In the genomic region with DNA sequence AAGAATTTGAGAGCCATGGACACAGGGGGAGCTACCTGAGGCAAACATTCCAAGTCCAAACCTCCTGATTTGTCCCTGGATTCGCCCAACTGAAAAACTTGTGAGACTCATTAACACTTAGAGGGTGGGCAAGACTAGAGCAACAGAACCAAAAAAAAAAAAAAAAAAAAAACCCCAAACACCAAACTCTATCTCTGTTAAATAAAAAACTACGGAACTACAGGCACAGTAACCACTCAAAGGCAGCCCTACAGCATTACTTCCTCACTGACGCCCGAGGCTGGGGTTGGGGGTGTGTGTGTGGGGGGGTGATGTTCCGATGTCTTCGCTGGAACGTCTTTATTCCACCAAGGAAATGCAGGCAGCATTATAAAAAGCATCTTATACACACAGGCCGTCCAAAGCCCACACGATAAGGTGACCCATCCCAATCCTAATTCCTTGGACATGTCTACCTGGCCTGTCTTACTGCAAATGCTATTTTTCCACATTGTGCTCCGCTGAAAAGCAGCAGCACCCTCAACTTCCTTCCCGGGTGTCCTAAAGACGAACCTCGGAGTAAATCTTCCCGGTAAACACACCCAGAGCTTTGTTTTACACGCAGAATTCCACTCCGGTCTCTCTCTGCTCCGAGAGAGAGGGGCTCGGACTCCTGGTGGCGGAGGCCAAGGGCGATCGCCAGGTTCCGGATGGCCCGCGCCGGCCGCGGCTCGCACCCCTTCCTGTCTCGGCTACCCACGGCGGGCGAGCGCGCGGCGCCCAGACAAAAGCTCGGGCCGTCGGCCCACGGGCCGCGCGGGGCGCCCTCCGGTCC, we compare ENCODE assay signal across 8 mouse cellular contexts. TPM values are rescaled to one million over a fixed set of nuclear protein-coding genes. Genes with fewer than 3 reads are reported as not detected.
DNase-seq lines count a peak whose midpoint lies in the region; ATAC-seq and TF ChIP-seq lines count a peak whose summit lies in the region.

No protein-coding gene starts in this region.

- peak; percentile 14 to 33 for DNase-seq in spleen, adult 2 months (ENCODE audit: low read depth in 1 of 2, low spot score in 2 of 2)
- no peak for DNase-seq in spleen, adult 12 weeks (ENCODE audit: low spot score)
- DNase-seq in c-Kit-positive CD71-positive TER-119-positive erythroid progenitor cells, embryonic 14.5 days (ENCODE audit: low spot score): peak; percentile 34
- DNase-seq in heart, postnatal 10 days: peak; percentile 34 to 44
- DNase-seq in naive thymus-derived CD4-positive, alpha-beta T cell, adult 2 months (ENCODE audit: low read depth): peak; percentile 58
- no peak for DNase-seq in ovary, adult 18-20 months (ENCODE audit: low spot score)

- no peak for TF ChIP-seq POLR2A in spleen, adult 2 months (IDR thresholded peaks at IDR 0.05; ENCODE audit: low read depth, low read length)

- peaks cover 17% of the 10 kb centered on the region; the same call in 1 of the 2 replicates for H3K4me1 ChIP-seq in spleen, adult 2 months (ENCODE audit: control insufficient read depth, insufficient read depth, insufficient read length)
- peaks cover 24% of the 10 kb centered on the region for H3K4me1 ChIP-seq in limb, embryonic 15.5 days

- H3K27ac ChIP-seq in spleen, adult 2 months (ENCODE audit: insufficient read depth, low read length): peak overlapping the region; percentile 83
- H3K27ac ChIP-seq in limb, embryonic 15.5 days: peak overlapping the region; percentile 94

- ATAC-seq in limb, embryonic 15.5 days (ENCODE audit: insufficient number of reproducible peaks, low FRiP score, low TSS enrichment, low read depth): no peak
- ATAC-seq in monocyte, adult 5-6 weeks (replicated peaks; ENCODE audit: insufficient number of reproducible peaks, low FRiP score, low TSS enrichment, poor library complexity, severe bottlenecking): no peak

- no peaks in the 10 kb centered on the region for H3K27me3 ChIP-seq in spleen, adult 2 months (ENCODE audit: control insufficient read depth, insufficient read depth, low read length)
- H3K27me3 ChIP-seq in limb, embryonic 15.5 days: no peaks in the 10 kb centered on the region

- no peaks in the 10 kb centered on the region for H3K9me3 ChIP-seq in limb, embryonic 15.5 days

- H3K4me3 ChIP-seq in spleen, adult 2 months (ENCODE audit: extremely low read depth, insufficient read depth, insufficient read length): peak overlapping the region; percentile 92
- peak overlapping the region; percentile 85 for H3K4me3 ChIP-seq in limb, embryonic 15.5 days

- WGBS in spleen, adult 2 months: 2% methylated on average over 43 of the region's 45 CpGs
- 1% methylated on average over 44 of the region's 45 CpGs for WGBS in limb, embryonic 15.5 days

- no peak for TF ChIP-seq CTCF in spleen, adult 2 months (IDR thresholded peaks at IDR 0.05; ENCODE audit: extremely low read depth, insufficient read depth, insufficient read length, insufficient replicate concordance)

- peak overlapping the region; percentile 76 for H3K4me2 ChIP-seq in limb, embryonic 15.5 days

- intact Hi-C loops in heart, postnatal 10 days (cut with DNase I): no loop called here

- H3K9ac ChIP-seq in limb, embryonic 15.5 days: peak overlapping the region; percentile 82

- no peaks in the 10 kb centered on the region for H3K36me3 ChIP-seq in spleen, adult 2 months (ENCODE audit: control insufficient read depth, insufficient read depth, low read length)
- H3K36me3 ChIP-seq in limb, embryonic 15.5 days: no peaks in the 10 kb centered on the region; the same call in 1 of the 2 replicates

RNA-seq across cellular contexts. Expression of gene Rnf34, which starts 49.3 kb away (rescaled TPM):
- 7.0 and 9.9 TPM in 2 replicates for polyA plus RNA-seq in spleen, adult 2 months (2012; rRNA removed)
- 10 to 100 TPM; 26.8 to 32.9 TPM for total RNA-seq in heart, postnatal 10 days (2021)
- polyA plus RNA-seq in limb, embryonic 15.5 days (2015; fragmentation: Nextera tagmentation; extraction: Ambion mirVana): 29.2 and 31.5 TPM in 2 replicates
- total RNA-seq in monocyte, adult 5-6 weeks (2017): 23.9 to 25.5 TPM (median 24.1 TPM) in 3 replicates

Comparison
In these comparisons a context has a peak if more than half of its experiments do, and no peak if none do; other contexts are left out.
1. DNase-seq: peak in spleen, adult 2 months (2 of 2), c-Kit-positive CD71-positive TER-119-positive erythroid progenitor cells, embryonic 14.5 days (single experiment), heart, postnatal 10 days (2 of 2) and naive thymus-derived CD4-positive, alpha-beta T cell, adult 2 months (single experiment); none in spleen, adult 12 weeks (single experiment) and ovary, adult 18-20 months (single experiment).